Mouse (Mus musculus): ENCODE measurements around the gene Cope. TPM values are rescaled to one million over a fixed set of nuclear protein-coding genes. Genes with fewer than 3 reads are reported as not detected.
A peak's percentile ranks its signal among the peaks of the same experiment; 100 is the strongest.

Gene Cope
- polyA plus RNA-seq, 1 experiment from 2014 or later, result 260 TPM

DNA sequence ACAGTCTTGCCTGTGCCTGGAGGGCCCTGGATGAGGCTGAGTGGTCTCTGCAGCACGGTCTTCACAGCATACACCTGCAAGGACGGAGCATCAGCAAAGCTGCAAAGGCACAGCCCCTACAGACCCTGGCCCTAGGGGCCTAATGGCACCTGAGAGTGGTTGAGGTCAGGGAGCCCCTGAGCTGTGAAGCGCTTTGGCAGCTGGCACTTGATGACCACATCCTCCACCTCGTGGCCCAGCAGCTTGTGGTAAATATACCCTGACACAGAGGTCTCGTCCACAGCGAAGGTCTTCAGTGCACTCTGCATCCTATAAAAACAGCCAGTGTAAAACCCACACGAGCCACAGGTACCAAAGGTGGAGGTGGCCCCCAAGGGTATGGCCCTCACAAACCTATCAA, 36.6 kb downstream of the Cope start:
- 91% methylated on average over 7 of the region's 7 CpGs for WGBS
- no peaks in the 10 kb centered on the region for H3K9me3 ChIP-seq (replicated peaks)
- no peaks in the 10 kb centered on the region for H3K27me3 ChIP-seq
- H3K27ac ChIP-seq, result no peak overlapping the region
- no peak overlapping the region for H3K9ac ChIP-seq
- no peak for ATAC-seq (ENCODE audit: low FRiP score)
- no peak overlapping the region for H3K4me2 ChIP-seq (replicated peaks)
- peaks cover 99% of the 10 kb centered on the region for H3K36me3 ChIP-seq
- H3K4me3 ChIP-seq, result no peak overlapping the region
- peaks cover 3% of the 10 kb centered on the region; the same call in 1 of the 2 replicates for H3K4me1 ChIP-seq

DNA sequence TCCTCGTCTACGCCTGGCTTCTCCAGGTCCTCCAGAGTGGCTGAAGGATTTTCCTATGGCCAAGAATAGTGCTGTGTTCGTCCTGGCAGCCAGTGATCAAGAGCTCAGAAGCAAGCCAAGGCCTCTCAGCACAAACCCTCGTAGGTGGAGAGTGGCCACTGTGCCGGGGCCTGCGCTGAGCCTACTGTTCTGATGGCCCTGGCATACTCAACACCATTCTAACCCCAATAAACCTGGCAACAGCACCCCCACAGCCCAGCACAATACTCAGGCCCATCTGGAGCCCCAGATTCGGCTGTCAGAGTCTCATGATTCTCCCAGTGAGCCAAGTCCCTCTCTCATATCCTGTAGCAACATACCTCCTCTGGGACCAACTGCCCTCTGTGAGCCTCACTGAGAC, 38.3 kb downstream of the Cope start:
- H3K4me2 ChIP-seq (replicated peaks), result no peak overlapping the region
- peaks cover 84% of the 10 kb centered on the region for H3K36me3 ChIP-seq
- H3K27me3 ChIP-seq, result no peaks in the 10 kb centered on the region
- WGBS, result 92% methylated on average over 7 of the region's 7 CpGs
- no peak overlapping the region for H3K4me3 ChIP-seq
- no peaks in the 10 kb centered on the region for H3K9me3 ChIP-seq (replicated peaks)
- no peak overlapping the region for H3K9ac ChIP-seq
- peaks cover 3% of the 10 kb centered on the region; the same call in 1 of the 2 replicates for H3K4me1 ChIP-seq
- no peak for ATAC-seq (ENCODE audit: low FRiP score)
- H3K27ac ChIP-seq, result no peak overlapping the region

DNA sequence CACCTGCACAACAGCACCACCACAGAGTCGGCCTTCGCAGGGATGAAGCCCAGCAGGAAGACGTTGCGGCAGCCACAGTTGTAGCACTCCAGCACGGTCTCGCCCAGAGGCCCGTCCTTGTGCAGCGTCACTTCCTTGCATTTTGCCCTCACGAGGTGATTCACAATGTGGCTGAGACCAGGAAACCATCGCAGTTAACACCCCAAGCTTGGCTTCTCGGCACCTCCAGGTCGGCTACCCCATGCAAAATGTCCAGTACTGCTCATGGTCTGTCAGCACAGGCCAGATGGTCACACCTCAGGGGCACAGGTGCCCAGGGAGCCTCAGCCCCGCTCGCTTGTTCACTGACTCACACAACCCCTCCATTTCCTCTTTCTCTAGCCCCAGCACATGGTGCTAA, 39.7 kb downstream of the Cope start:
- H3K9ac ChIP-seq, result no peak overlapping the region
- no peak overlapping the region for H3K4me2 ChIP-seq (replicated peaks)
- WGBS, result 94% methylated on average over 14 of the region's 14 CpGs

DNA sequence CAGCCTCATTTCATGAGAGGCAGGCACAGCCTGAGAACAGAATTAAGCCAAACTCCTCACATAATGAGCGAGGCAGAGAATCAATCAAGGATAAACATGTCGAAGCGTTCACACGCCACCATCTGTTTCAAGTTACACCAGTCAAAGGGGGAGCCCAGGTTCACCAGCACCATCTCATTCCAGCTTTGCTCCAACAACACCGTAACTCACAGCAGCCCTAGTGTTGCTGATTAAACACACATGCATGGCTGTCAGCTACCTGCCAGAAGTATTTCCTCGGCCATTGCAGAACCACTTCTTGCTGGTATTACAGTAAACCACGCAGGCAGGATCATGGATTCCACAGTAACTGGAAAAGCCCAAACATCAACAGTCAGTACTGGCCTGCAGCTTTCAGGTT, 40.8 kb downstream of the Cope start:
- H3K4me2 ChIP-seq (replicated peaks), result no peak overlapping the region
- H3K9ac ChIP-seq, result no peak overlapping the region
- ATAC-seq (ENCODE audit: low FRiP score), result no peak
- WGBS, result 82% methylated on average over 7 of the region's 7 CpGs
- peaks cover 71% of the 10 kb centered on the region for H3K36me3 ChIP-seq
- no peak overlapping the region for H3K27ac ChIP-seq
- H3K4me1 ChIP-seq, result peaks cover 5% of the 10 kb centered on the region; the same call in 1 of the 2 replicates
- H3K27me3 ChIP-seq, result no peaks in the 10 kb centered on the region
- no peak overlapping the region for H3K4me3 ChIP-seq
- no peaks in the 10 kb centered on the region for H3K9me3 ChIP-seq (replicated peaks)

More for the DNA sequence above, 39.7 kb downstream of the Cope start:
- no peak for ATAC-seq (ENCODE audit: low FRiP score)
- no peaks in the 10 kb centered on the region for H3K27me3 ChIP-seq
- H3K4me1 ChIP-seq, result peaks cover 5% of the 10 kb centered on the region; the same call in 1 of the 2 replicates
- H3K27ac ChIP-seq, result no peak overlapping the region
- no peaks in the 10 kb centered on the region for H3K9me3 ChIP-seq (replicated peaks)
- peaks cover 78% of the 10 kb centered on the region for H3K36me3 ChIP-seq
- H3K4me3 ChIP-seq, result no peak overlapping the region

DNA sequence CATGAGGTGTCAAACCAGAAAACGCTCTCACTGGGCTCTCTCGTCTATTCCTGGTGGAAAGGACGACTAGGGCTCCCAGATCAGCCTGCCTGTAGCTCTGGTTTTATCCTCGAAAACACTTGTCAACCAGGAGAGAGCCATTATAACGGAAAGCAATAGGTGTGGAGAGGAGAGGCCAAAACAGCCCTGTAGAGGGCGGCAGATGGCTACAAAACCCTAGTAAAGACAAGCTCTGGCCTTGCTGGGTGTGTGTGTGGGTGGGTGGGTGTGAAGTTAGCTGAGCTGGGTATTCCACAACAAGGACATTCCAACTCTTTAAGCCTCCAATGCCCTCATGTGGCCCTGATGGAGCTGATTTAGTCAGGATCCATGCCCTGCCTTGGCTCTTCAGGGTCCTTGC, 41.4 kb downstream of the Cope start:
- no peak for ATAC-seq (ENCODE audit: low FRiP score)
- no peak overlapping the region for H3K27ac ChIP-seq
- no peak overlapping the region for H3K4me3 ChIP-seq
- peaks cover 69% of the 10 kb centered on the region for H3K36me3 ChIP-seq
- H3K27me3 ChIP-seq, result no peaks in the 10 kb centered on the region
- no peaks in the 10 kb centered on the region for H3K9me3 ChIP-seq (replicated peaks)
- peaks cover 8% of the 10 kb centered on the region; the same call in 1 of the 2 replicates for H3K4me1 ChIP-seq
- 65% methylated on average over 6 of the region's 6 CpGs for WGBS
- no peak overlapping the region for H3K9ac ChIP-seq
- no peak overlapping the region for H3K4me2 ChIP-seq (replicated peaks)

DNA sequence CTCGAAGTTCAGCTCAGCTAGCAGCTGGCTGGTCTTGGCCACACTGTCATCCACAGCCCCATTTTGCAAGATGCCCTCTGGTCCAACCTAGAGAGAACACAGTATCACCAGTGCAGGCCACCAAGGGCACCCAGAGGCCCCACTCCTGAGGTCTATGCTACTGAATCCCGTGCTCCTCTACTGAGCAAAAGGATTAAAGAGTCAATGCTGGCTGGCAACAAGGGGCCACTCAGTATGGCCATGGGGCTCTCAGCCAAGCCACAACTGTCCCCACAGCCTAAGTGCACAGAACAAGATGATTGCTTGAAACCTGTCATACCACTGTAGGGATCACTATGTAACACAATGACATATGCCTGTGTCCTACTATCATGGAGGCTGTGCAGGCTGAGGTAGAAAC, 42.0 kb downstream of the Cope start:
- Histone ChIP-seq H3K4me3 (no peak overlapping the region), H3K4me1 (peaks cover 14% of the 10 kb centered on the region; the same call in 1 of the 2 replicates), H3K9me3 (replicated peaks) (no peaks in the 10 kb centered on the region), H3K27me3 (no peaks in the 10 kb centered on the region), H3K27ac (no peak overlapping the region), H3K9ac (0 out of 2 replicates have a peak overlapping the region, but pooled peaks have one; percentile 24), H3K4me2 (replicated peaks) (no peak overlapping the region), H3K36me3 (peaks cover 69% of the 10 kb centered on the region)
- WGBS, result 92% methylated on average over 2 of the region's 2 CpGs
- no peak for ATAC-seq (ENCODE audit: low FRiP score)

DNA sequence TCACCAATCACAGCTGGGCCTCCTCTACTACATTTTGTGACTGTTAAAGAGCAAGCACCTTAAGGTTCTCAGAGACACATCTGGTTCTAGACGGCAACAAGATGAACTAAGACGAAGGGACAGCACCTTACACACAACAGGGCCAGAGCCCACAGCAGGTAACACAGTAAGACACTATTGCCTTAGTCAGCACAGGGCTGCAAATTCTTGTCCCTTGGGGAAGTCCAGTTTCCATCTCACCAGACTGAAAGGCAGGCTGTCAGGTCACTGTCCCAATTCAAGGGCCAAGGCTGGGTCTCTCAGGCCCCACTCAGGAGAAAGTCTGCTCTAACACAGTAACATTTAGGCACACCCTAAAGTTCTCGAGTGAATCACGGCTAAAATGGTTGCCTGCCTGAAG, 45.1 kb downstream of the Cope start:
- Histone ChIP-seq H3K4me2 (replicated peaks) (no peak overlapping the region), H3K27ac (no peak overlapping the region), H3K9ac (no peak overlapping the region), H3K4me1 (peaks cover 44% of the 10 kb centered on the region), H3K36me3 (peaks cover 45% of the 10 kb centered on the region), H3K27me3 (no peaks in the 10 kb centered on the region), H3K9me3 (replicated peaks) (no peaks in the 10 kb centered on the region), H3K4me3 (no peak overlapping the region)
- ATAC-seq (ENCODE audit: low FRiP score), result no peak
- WGBS, result 85% methylated on average over 4 of the region's 4 CpGs

DNA sequence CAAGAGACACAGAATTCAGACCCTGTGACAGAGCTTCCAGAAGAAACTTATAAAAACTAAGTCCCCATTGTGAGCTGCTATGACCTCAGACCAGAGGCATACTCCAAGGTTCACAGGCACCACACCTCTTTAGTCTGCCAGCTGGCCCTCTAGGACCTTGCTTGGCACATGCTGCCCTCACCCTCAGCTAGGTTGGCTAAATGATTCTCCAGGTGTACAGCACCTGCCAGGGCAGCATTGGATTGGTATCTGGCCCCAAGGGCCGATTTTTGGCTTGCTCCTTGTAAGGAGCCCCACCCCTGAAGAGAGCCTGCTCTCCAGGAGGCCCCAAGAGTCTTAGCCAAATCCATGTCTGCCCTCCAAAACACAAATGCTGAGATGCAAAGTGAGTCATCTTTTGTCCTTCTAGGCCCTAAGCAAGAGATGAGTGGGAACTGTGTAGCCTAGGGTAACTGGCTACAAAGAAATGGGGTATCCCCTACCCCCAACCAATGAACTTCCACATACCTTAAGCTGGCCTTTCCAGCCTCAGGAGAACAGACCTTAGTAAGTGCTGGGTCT, 45.6 kb downstream of the Cope start:
- Histone ChIP-seq H3K4me2 (replicated peaks) (no peak overlapping the region), H3K27me3 (no peaks in the 10 kb centered on the region), H3K9me3 (replicated peaks) (no peaks in the 10 kb centered on the region), H3K27ac (no peak overlapping the region), H3K9ac (no peak overlapping the region), H3K4me3 (no peak overlapping the region), H3K4me1 (peaks cover 44% of the 10 kb centered on the region), H3K36me3 (peaks cover 40% of the 10 kb centered on the region)
- WGBS, result 83% methylated on average over 1 of the region's 1 CpGs
- no peak for ATAC-seq (ENCODE audit: low FRiP score)

DNA sequence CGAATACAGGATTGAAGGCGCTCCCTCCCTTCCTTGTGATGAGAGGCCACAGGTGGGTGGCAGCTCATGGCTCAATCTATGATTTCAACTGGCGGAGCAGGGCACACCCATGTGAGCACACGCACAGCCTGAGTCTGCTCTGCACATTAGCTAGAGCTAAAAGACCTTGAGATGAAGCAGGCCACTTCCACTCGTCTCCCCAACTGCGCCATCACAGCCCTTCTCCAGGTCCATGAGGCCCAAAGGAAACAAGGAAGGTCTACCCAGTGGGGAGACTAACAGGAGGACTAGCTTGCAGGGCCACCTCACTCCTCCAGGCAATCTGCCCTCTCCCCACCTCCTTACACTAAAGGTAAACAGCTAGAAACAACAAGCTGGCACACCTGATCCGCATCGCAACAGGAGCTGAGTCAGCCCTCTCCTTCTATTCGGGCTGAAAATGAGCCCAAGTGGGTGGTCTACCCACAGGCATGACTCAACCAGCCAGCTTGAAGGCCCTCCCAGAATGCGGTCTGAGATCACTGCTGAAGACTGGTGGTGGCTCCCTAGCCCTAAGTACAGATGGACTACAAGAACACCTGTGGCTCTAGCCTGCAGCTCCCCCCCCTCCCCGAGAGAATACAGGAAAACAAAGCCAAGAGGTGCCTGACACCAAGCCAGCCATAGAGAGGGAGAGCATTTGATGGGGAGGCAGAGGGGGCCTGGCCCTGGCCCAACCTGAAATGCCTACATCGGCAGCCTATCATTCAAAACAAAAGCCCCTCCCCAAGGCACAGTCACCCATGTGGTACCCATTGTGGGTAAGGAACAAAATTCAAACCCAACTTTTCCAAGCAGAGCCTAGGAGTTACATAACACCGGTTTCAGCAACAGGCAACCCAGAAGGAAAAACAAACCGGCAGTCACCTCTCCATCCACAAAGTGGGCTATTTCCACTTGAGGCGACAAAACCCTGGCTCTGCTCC, 49.0 kb downstream of the Cope start:
- peaks cover 47% of the 10 kb centered on the region for H3K4me1 ChIP-seq
- 59% methylated on average over 15 of the region's 15 CpGs for WGBS
- H3K27me3 ChIP-seq, result no peaks in the 10 kb centered on the region
- peak overlapping the region; percentile 100 for H3K4me3 ChIP-seq
- H3K9me3 ChIP-seq (replicated peaks), result no peaks in the 10 kb centered on the region
- H3K27ac ChIP-seq, result no peak overlapping the region
- H3K4me2 ChIP-seq (replicated peaks), result peak overlapping the region; percentile 90
- peaks cover 25% of the 10 kb centered on the region for H3K36me3 ChIP-seq
- peak overlapping the region; percentile 99 for H3K9ac ChIP-seq
- no peak for ATAC-seq (ENCODE audit: low FRiP score)

DNA sequence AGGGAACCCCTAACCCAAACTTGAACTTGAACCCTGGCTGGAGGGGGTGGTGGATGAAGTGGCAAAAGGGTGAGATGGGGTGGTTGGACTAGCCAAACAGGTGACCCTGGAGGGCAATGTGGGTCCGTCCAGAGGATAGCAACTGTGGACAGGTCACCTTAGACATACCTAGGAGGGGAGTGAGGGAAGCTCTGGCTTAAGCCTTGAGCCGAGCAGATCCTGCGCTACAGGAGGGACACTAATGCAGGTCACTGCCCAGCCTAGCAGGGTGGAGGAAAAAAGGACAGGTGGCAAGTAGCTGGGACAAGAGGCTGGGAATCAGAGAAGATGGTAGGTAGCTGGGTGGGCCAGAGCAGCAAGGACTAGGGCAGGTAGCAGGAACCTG, 49.7 kb downstream of the Cope start:
- Histone ChIP-seq H3K27ac (no peak overlapping the region), H3K27me3 (no peaks in the 10 kb centered on the region), H3K9me3 (replicated peaks) (no peaks in the 10 kb centered on the region), H3K4me3 (peak overlapping the region; percentile 100), H3K4me1 (peaks cover 45% of the 10 kb centered on the region), H3K9ac (peak overlapping the region; percentile 99), H3K36me3 (peaks cover 21% of the 10 kb centered on the region), H3K4me2 (replicated peaks) (peak overlapping the region; percentile 90)
- ATAC-seq (ENCODE audit: low FRiP score), result no peak
- WGBS, result 34% methylated on average over 3 of the region's 3 CpGs

DNA sequence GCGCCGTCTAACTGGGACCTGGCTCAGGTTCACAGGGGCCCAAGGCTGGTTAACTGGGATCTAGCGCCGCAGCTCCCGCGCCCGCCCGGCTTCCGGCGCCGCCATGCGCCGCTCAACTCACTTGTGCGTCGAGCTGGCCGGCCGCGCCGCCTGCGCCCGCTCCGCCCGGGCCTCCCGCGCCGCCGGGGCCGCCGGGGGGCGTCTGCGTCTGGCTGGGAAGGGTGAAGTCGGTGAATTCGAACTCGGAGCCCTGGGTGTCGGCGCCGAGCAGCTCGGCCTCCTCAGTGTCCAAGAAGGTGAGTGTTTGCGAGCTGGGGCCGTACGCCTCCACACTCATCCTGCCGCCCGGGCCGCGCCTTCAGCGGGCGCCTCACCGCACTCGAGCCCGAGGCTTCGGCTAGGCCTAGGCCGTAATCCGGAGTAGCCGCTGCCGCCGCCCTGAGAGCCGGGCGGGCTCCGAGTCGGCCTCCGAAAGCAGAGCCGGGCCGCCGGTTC, 50.4 kb downstream of the Cope start:
- Histone ChIP-seq H3K27me3 (no peaks in the 10 kb centered on the region), H3K4me2 (replicated peaks) (peak overlapping the region; percentile 90), H3K4me3 (peak overlapping the region; percentile 100), H3K36me3 (peaks cover 17% of the 10 kb centered on the region), H3K4me1 (peaks cover 45% of the 10 kb centered on the region), H3K9ac (peak overlapping the region; percentile 99), H3K9me3 (replicated peaks) (no peaks in the 10 kb centered on the region), H3K27ac (peak overlapping the region; percentile 86)
- ATAC-seq (ENCODE audit: low FRiP score), result peak; percentile 27
- WGBS, result 1% methylated on average over 51 of the region's 64 CpGs

DNA sequence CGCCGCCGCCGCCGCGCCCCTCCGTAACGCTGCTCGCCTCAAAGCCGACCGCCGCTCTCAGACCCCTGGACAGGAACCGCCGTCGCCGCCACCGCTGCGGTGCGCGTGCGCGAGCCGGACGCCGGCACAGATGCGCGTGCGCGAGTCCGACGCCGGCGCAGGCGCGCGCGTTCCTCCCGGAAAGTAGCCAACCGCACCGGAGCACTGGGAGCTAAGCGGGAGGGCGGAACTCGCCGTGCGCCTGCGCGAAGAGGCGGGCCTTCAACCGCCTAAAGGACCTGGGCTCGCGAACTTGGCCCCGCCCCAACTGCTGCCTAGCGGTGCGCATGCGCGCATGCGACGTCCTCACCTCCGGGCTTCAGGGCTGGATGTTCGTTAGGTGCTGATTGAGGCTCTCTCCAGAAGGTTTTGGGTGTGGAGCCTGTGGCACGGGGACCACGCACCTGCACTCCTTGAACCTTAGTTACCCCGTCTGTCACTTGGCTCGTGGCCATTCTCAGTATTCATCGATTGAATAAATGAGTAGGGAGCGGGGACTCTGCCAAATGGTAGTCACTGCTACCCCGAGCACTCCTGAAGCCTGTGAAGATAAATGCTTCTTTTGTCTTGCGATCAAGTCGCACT, 51.0 kb downstream of the Cope start, which contains the start of gene Upf1:
TSS of gene Upf1 (minus strand) at position 85 of the 624 bp plus-strand sequence.
- Histone ChIP-seq H3K4me1 (peaks cover 45% of the 10 kb centered on the region), H3K27ac (peak within 1 kb of the TSS; percentile 86), H3K9ac (peak within 1 kb of the TSS; percentile 99), H3K36me3 (peaks cover 17% of the 10 kb centered on the region), H3K27me3 (no peaks in the 10 kb centered on the region), H3K4me2 (replicated peaks) (peak within 1 kb of the TSS; percentile 90), H3K9me3 (replicated peaks) (no peaks in the 10 kb centered on the region), H3K4me3 (peak within 1 kb of the TSS; percentile 100)
- ATAC-seq (ENCODE audit: low FRiP score), result peak; percentile 91
- under 1% methylated on average over 60 of the region's 69 CpGs for WGBS
